Mouse (Mus musculus): ENCODE measurements at regions not wholly inside any gene's neighbourhood (a gene's known extent, or its start where the extent isn't known, plus 50 kb on each side); places are given as distances from the start of the nearest gene placed in this dataset.

GRCm38 (mm10) chr1:83970641-83971285, 393.2 kb downstream of the Pid1 start:
- no peak for TF ChIP-seq CTCF (conservative IDR thresholded peaks at IDR 0.05; ENCODE audit: low read length)
- TF ChIP-seq POU5F1 (IDR thresholded peaks at IDR 0.05; ENCODE audit: borderline replicate concordance, low read length), result no peak

All from E14TG2a.4 (cell line).